Mouse (Mus musculus): ENCODE results near the gene Cox6a2. TPM values are rescaled to one million over a fixed set of nuclear protein-coding genes. Genes with fewer than 3 reads are reported as not detected.
"Not testable (repeated sequence)": the region's sequence is repeated elsewhere in the genome, so short reads cannot be mapped to it uniquely, and the experiment has no call there.

Cox6a2 gene
- polyA plus RNA-seq, 1 experiment from 2014 or later, result 7.5 TPM

DNA sequence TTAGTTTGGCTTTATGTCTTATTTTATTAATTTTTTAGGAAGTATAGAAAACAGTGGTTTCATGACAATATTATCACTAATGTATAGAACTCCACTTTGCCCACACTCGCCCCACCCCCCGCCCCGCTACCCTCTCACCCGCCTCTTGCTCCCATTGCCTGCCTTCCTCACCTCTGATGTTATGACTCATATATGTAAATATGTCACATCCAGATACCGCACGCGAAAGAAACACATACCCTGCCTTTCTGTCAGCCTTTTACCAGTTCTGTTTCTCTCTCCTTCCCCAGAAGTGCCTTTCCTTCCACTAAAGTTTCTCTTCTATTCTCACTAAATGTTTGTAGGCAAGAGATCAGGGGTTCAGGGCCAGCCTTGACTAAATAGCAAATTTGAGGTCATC, 39.8 kb downstream of the Cox6a2 start:
- H3K4me3 ChIP-seq (ENCODE audit: low read depth, low read length), result no peak overlapping the region
- no peak overlapping the region for H3K27ac ChIP-seq (ENCODE audit: low read length)
- H3K36me3 ChIP-seq (ENCODE audit: control insufficient read depth, insufficient read depth), result no peaks in the 10 kb centered on the region
- no peaks in the 10 kb centered on the region for H3K4me1 ChIP-seq (ENCODE audit: control insufficient read depth, low read depth, low read length)
- H3K9ac ChIP-seq (ENCODE audit: low read depth, low read length), result no peak overlapping the region
- no peaks in the 10 kb centered on the region for H3K9me3 ChIP-seq (replicated peaks; ENCODE audit: control insufficient read depth, low read length)
- H3K4me2 ChIP-seq (ENCODE audit: low read depth, low read length), result no peak overlapping the region
- no peaks in the 10 kb centered on the region for H3K27me3 ChIP-seq (ENCODE audit: control insufficient read depth, insufficient read depth, low read depth, low read length)
- no peak for ATAC-seq (ENCODE audit: low read depth)
- WGBS (ENCODE audit: insufficient replicate concordance), result 74% methylated on average over 7 of the region's 7 CpGs

DNA sequence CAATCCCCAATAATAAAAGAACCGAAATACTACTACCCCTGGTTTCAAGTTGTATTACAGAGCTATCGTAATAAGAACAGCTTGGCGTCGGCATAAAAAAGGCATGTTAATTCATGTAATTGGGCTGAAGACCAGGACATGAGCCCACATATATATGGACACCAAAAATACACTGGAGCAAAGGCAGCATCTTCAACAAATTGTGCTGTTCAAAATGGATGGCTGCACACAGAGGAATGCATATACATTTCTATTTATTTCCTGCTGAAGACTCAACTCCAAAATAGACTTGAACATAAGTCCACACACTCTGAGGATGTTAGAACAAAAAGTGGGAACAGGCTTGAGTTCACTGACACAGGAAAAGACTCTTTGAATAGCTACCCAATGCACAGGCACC, 42.2 kb downstream of the Cox6a2 start:
- H3K4me1 ChIP-seq (ENCODE audit: control insufficient read depth, low read depth, low read length), result no peaks in the 10 kb centered on the region
- 76% methylated on average over 4 of the region's 4 CpGs for WGBS (ENCODE audit: insufficient replicate concordance)

DNA sequence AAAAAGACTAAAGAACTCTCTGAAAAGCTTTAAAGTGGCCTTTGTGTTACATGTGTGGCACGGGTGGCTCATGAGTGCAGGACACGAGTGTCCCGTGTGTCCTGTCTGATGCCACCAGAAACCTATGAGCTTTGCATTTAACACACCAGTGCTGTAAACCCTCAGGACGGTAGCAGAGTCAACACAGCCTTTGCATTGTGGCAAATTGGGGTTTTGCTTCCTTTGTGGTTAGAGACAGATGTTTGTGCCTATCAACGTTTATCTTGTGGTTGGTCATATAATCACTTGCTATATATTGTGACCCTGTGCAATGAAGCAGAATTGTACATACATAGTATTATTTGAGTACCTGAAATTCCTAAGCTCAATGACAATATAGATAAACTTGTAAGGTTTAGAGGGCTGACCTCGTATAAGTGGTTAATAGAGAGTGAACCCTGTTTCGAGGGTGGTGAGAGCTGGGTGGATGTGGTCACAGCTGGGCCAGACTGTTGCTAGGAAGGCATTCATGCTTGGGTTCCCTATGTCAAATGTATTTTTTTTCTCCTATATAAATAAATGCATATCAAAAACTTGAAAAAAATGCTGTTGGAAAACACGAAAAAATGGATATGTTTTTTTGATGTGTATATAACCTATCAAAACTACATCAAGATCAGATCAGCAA, 47.4 kb downstream of the Cox6a2 start:
- H3K27me3 ChIP-seq (ENCODE audit: control insufficient read depth, insufficient read depth, low read depth, low read length); H3K9me3 ChIP-seq (replicated peaks; ENCODE audit: control insufficient read depth, low read length); H3K4me3 ChIP-seq (ENCODE audit: low read depth, low read length); H3K4me2 ChIP-seq (ENCODE audit: low read depth, low read length); ATAC-seq (ENCODE audit: low read depth); H3K36me3 ChIP-seq (ENCODE audit: control insufficient read depth, insufficient read depth); H3K27ac ChIP-seq (ENCODE audit: low read length); H3K4me1 ChIP-seq (ENCODE audit: control insufficient read depth, low read depth, low read length); H3K9ac ChIP-seq (ENCODE audit: low read depth, low read length): not testable (repeated sequence)
- WGBS (ENCODE audit: insufficient replicate concordance), result 19% methylated on average over 8 of the region's 8 CpGs

More for the DNA sequence above, 42.2 kb downstream of the Cox6a2 start:
- H3K4me3 ChIP-seq (ENCODE audit: low read depth, low read length), result no peak overlapping the region
- no peak overlapping the region for H3K27ac ChIP-seq (ENCODE audit: low read length)
- H3K9ac ChIP-seq (ENCODE audit: low read depth, low read length), result no peak overlapping the region
- no peaks in the 10 kb centered on the region for H3K9me3 ChIP-seq (replicated peaks; ENCODE audit: control insufficient read depth, low read length)
- no peak for ATAC-seq (ENCODE audit: low read depth)
- H3K27me3 ChIP-seq (ENCODE audit: control insufficient read depth, insufficient read depth, low read depth, low read length), result no peaks in the 10 kb centered on the region
- no peak overlapping the region for H3K4me2 ChIP-seq (ENCODE audit: low read depth, low read length)
- H3K36me3 ChIP-seq (ENCODE audit: control insufficient read depth, insufficient read depth), result no peaks in the 10 kb centered on the region

Other genes starting within 250 kb of the Cox6a2 start
- gene Fus, start 238.9 kb downstream of the Cox6a2 start, polyA plus RNA-seq (2015; fragmentation: Nextera tagmentation; extraction: Ambion mirVana), result 86.5 and 92.3 TPM in 2 replicates
- 20.7 and 23.0 TPM in 2 replicates for gene Pycard, start 212.5 kb downstream of the Cox6a2 start, polyA plus RNA-seq (2015; fragmentation: Nextera tagmentation; extraction: Ambion mirVana)
- gene Trim72, start 202.4 kb downstream of the Cox6a2 start, polyA plus RNA-seq (2015; fragmentation: Nextera tagmentation; extraction: Ambion mirVana), result 0.15 and 0.32 TPM in 2 replicates
- gene Itgam, start 143.7 kb downstream of the Cox6a2 start, polyA plus RNA-seq (2015; fragmentation: Nextera tagmentation; extraction: Ambion mirVana), result 7.1 and 7.4 TPM in 2 replicates
- 0.27 TPM in 1 of 2 replicates, not detected in the other for gene Gm49368, start 143.7 kb downstream of the Cox6a2 start, polyA plus RNA-seq (2015; fragmentation: Nextera tagmentation; extraction: Ambion mirVana)
- gene Itgax, start 76.8 kb downstream of the Cox6a2 start, polyA plus RNA-seq (2015; fragmentation: Nextera tagmentation; extraction: Ambion mirVana), result 0.16 and 0.24 TPM in 2 replicates
- 0.04 and 0.13 TPM in 2 replicates for gene Itgad, start 52.0 kb downstream of the Cox6a2 start, polyA plus RNA-seq (2015; fragmentation: Nextera tagmentation; extraction: Ambion mirVana)
- gene Armc5, start 31.0 kb upstream of the Cox6a2 start, polyA plus RNA-seq (2015; fragmentation: Nextera tagmentation; extraction: Ambion mirVana), result 5.7 and 6.5 TPM in 2 replicates
- 2.4 and 2.6 TPM in 2 replicates for gene 9130023H24Rik, start 31.6 kb upstream of the Cox6a2 start, polyA plus RNA-seq (2015; fragmentation: Nextera tagmentation; extraction: Ambion mirVana)
- 9.6 and 11.9 TPM in 2 replicates for gene Tgfb1i1, start 40.4 kb upstream of the Cox6a2 start, polyA plus RNA-seq (2015; fragmentation: Nextera tagmentation; extraction: Ambion mirVana)
- gene Slc5a2, start 59.3 kb upstream of the Cox6a2 start, polyA plus RNA-seq (2015; fragmentation: Nextera tagmentation; extraction: Ambion mirVana), result 1.4 and 1.7 TPM in 2 replicates
- 20.5 and 23.3 TPM in 2 replicates for gene BC017158, start 91.8 kb upstream of the Cox6a2 start, polyA plus RNA-seq (2015; fragmentation: Nextera tagmentation; extraction: Ambion mirVana)
- 27.6 and 29.6 TPM in 2 replicates for gene Rgs10, start 212.4 kb upstream of the Cox6a2 start, polyA plus RNA-seq (2015; fragmentation: Nextera tagmentation; extraction: Ambion mirVana)